Mouse (Mus musculus) thymus, adult 2 months (tissue): Measurements from ENCODE around the gene Zfp777.

ENCODE experiments used
- CTCF ChIP-seq: fragments of 200-500 bp; IDR thresholded peaks from 2 replicates; pipeline ENCODE4 v1.5.1; 2012; ENCODE audit warnings: mild to moderate bottlenecking, control low read depth, low read length, moderate library complexity, borderline replicate concordance; ENCODE audit not compliant: control insufficient read depth, poor library complexity, insufficient read depth; ENCODE audit errors: extremely low read depth
- POLR2A ChIP-seq: fragments of 200-500 bp; IDR thresholded peaks from 2 replicates; pipeline ENCODE4 v1.6.1; 2012; ENCODE audit warnings: mild to moderate bottlenecking, low read length, control low read depth, moderate library complexity; ENCODE audit not compliant: control insufficient read depth, poor library complexity, insufficient read depth; ENCODE audit errors: extremely low read depth

- TF ChIP-seq POLR2A, result no peak
- no peak for TF ChIP-seq CTCF
Measured at GRCm38 (mm10) chr6:48067492-48067891, 18.8 kb upstream of the Zfp777 start.
